Mouse (Mus musculus) embryonic facial prominence, embryonic 14.5 days (tissue): ENCODE results near the gene Macrod1. TPM values are rescaled to one million over a fixed set of nuclear protein-coding genes. Genes with fewer than 3 reads are reported as not detected.

ENCODE experiments used
- ATAC-seq: fragments of 200-750 bp; cut with Nextera tagmentation; 2 replicates; pipeline ENCODE4 v1.8.0; 2017; ENCODE audit warnings: low read depth, moderate number of reproducible peaks, moderate TSS enrichment
- DNase-seq: peaks from one replicate; pipeline ENCODE4 v3.0.0-alpha.2; 2015; ENCODE audit warnings: low spot score
- H3K27ac ChIP-seq: fragments of 300-500 bp; sonication (generic); replicated peaks from 2 replicates; pipeline ENCODE4 v1.5.1; 2014; ENCODE audit warnings: low read depth, mild to moderate bottlenecking, low read length, moderate library complexity
- H3K27me3 ChIP-seq: fragments of 300-500 bp; sonication (generic); replicated peaks from 2 replicates; pipeline ENCODE4 v1.6.1; 2014; ENCODE audit warnings: low read length; ENCODE audit not compliant: control insufficient read depth, insufficient read depth
- H3K36me3 ChIP-seq: fragments of 300-500 bp; sonication (generic); 2 replicates; pipeline ENCODE4 v1.6.1; 2014; ENCODE audit warnings: low read length, mixed read lengths; ENCODE audit not compliant: control insufficient read depth, insufficient read depth
- H3K4me1 ChIP-seq: fragments of 300-500 bp; sonication (generic); 2 replicates; pipeline ENCODE4 v1.6.1; 2014; ENCODE audit warnings: antibody characterized with exemption, low read length; ENCODE audit not compliant: control insufficient read depth, insufficient read depth
- H3K4me2 ChIP-seq: fragments of 300-500 bp; sonication (generic); 2 replicates; pipeline ENCODE4 v1.6.1; 2014; ENCODE audit warnings: low read depth, mild to moderate bottlenecking, low read length, moderate library complexity, mixed read lengths
- H3K4me3 ChIP-seq: fragments of 300-500 bp; sonication (generic); 2 replicates; pipeline ENCODE4 v1.5.1; 2014; ENCODE audit warnings: low read depth, mild to moderate bottlenecking, low read length
- H3K9ac ChIP-seq: fragments of 300-500 bp; sonication (generic); 2 replicates; pipeline ENCODE4 v1.6.1; 2014; ENCODE audit warnings: low read depth, mild to moderate bottlenecking, low read length, moderate library complexity, mixed read lengths
- H3K9me3 ChIP-seq: fragments of 300-500 bp; sonication (generic); 2 replicates; pipeline ENCODE4 v1.6.1; 2016; ENCODE audit warnings: low read length; ENCODE audit not compliant: control insufficient read depth
- WGBS: fragments of 180-500 bp; shearing (Covaris S2); extraction: QIAGEN DNeasy Blood & Tissue Kit; methylation state at CpG from one replicate; pipeline ENCODE4 v1.1.7; 2014; 5-methylcytosine and 5-hydroxymethylcytosine counted together
- polyA plus RNA-seq: library from polyadenylated mRNA; unstranded; fragments of >200 nt; fragmentation: Nextera tagmentation; extraction: Ambion mirVana; gene quantifications from 2 replicates; pipeline ENCODE4 v1.2.1, GENCODE M21; 2014

The Macrod1 gene
- 27.1 and 30.3 TPM in 2 replicates for polyA plus RNA-seq

DNA sequence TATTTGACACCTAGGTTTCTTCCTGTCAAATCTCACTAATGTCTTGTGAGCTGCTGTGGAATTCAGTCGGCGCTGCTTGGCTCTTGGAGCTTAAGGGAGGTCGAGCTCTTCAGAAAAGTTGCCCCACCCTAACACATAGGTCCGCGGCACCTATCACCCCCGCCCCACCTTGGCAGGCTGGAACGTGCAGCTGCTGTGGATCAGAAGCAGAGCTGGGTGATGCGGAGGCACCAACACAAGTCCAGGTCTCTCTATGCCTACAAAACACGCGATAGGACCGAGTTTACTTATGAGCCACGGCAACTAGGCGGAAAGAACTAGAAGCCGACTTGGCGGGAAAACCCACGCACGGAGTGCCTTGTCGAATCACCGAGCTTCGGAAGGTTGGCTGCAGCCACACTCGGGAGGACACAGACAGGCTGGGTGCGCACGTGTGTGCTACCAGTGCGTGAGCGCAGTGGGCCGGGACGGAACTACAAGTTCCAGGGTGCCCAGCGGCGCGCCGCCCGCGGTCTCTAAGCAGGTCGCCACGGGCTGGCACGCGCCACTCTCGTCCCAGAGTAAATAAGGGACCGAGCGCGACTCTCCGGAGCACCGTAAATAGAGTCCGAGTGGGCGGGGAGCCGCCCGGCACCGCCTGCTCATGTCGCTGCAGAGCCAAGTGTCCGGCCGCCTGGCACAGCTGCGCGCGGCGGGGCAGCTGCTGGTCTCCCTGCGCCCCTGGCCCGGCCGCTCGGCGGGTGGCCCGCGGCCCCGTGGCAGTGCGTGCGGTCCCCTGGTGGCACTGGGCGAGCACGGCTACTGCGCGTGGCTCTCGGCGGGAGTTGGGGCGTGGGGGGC is at the start of gene Macrod1:
Macrod1 (plus strand) TSS at position 563 of the 840 bp plus-strand sequence.
- peak within 1 kb of the TSS; percentile 100 for H3K4me2 ChIP-seq
- H3K36me3 ChIP-seq = no peaks in the 10 kb centered on the region
- peaks cover 14% of the 10 kb centered on the region for H3K4me1 ChIP-seq
- ATAC-seq (peak; percentile 76), DNase-seq (peak; percentile 86)
- H3K27me3 ChIP-seq = 0 out of 2 replicates have a peak, but pooled peaks cover 5% of the 10 kb centered on the region
- peak within 1 kb of the TSS; percentile 70 for H3K9ac ChIP-seq
- no peaks in the 10 kb centered on the region for H3K9me3 ChIP-seq
- peak within 1 kb of the TSS; percentile 17 for H3K27ac ChIP-seq
- WGBS = 1% methylated on average over 52 of the region's 72 CpGs
- peak within 1 kb of the TSS; percentile 74 for H3K4me3 ChIP-seq

GRCm38 (mm10) chr19:7006892-7007593 is 49.6 kb upstream of the Macrod1 start:
- H3K4me2 ChIP-seq = no peak overlapping the region
- no peak overlapping the region for H3K9ac ChIP-seq
- DNase-seq (no peak), ATAC-seq (no peak; the same call in 1 of the 2 replicates)
- H3K4me3 ChIP-seq = no peak overlapping the region
- H3K27me3 ChIP-seq = no peaks in the 10 kb centered on the region
- H3K36me3 ChIP-seq = no peaks in the 10 kb centered on the region
- WGBS = 79% methylated on average over 9 of the region's 9 CpGs
- no peaks in the 10 kb centered on the region for H3K4me1 ChIP-seq
- no peaks in the 10 kb centered on the region for H3K9me3 ChIP-seq
- H3K27ac ChIP-seq = no peak overlapping the region

- no peak overlapping the region for H3K27ac ChIP-seq
- H3K9me3 ChIP-seq = no peaks in the 10 kb centered on the region
- no peak overlapping the region for H3K4me3 ChIP-seq
- no peaks in the 10 kb centered on the region for H3K27me3 ChIP-seq
- no peak overlapping the region for H3K4me2 ChIP-seq
- no peak for ATAC-seq
- 0 out of 2 replicates have a peak, but pooled peaks cover 6% of the 10 kb centered on the region for H3K36me3 ChIP-seq
- WGBS = 79% methylated on average over 4 of the region's 4 CpGs
- H3K9ac ChIP-seq = no peak overlapping the region
- DNase-seq = no peak
- H3K4me1 ChIP-seq = no peaks in the 10 kb centered on the region
These were observed 44.2 kb upstream of the Macrod1 start for GRCm38 (mm10) chr19:7012426-7012825.

GRCm38 (mm10) chr19:7013984-7014383 is 42.6 kb upstream of the Macrod1 start:
- WGBS = 81% methylated on average over 8 of the region's 9 CpGs

DNA sequence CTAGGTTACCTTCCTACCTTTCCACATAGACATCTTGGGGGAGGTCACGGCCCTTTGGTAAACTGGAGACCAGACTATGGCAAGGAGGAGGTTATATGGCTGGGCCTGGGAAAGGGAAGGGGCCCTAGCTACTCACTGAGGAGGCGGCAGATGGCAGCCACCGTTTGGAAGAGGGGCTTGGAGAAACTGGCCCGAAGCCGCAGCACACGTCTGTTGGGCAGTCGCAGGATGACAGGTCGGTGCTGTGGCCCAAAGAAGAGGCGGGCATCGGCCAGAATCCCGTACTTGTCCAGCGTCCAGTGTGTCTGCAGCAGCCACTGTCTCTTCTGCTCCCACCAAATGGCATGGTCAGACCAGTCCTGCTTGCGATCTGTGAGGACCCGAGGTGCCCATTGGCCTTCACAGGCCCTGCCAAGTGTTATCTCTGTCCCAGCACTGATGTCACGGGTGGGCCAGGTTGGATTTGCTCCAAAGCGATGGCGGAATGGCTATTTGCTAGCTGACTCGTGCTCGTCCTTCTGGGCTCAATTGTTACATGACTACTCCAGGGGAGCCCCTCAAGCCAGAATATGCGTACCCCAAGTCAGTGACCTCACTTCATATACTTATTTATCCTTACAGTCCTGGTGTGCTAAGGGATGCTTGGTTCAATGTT is 42.0 kb upstream of the Macrod1 start:
- no peak overlapping the region for H3K27ac ChIP-seq
- WGBS = 94% methylated on average over 19 of the region's 20 CpGs
- H3K4me1 ChIP-seq = no peaks in the 10 kb centered on the region
- H3K9me3 ChIP-seq = no peaks in the 10 kb centered on the region
- no peak for ATAC-seq
- H3K36me3 ChIP-seq = peaks cover 12% of the 10 kb centered on the region; the same call in 1 of the 2 replicates
- no peaks in the 10 kb centered on the region for H3K27me3 ChIP-seq
- DNase-seq = no peak
- no peak overlapping the region for H3K9ac ChIP-seq
- H3K4me2 ChIP-seq = no peak overlapping the region
- no peak overlapping the region for H3K4me3 ChIP-seq

More at GRCm38 (mm10) chr19:7013984-7014383, 42.6 kb upstream of the Macrod1 start:
- DNase-seq = no peak
- Histone ChIP-seq H3K4me1 (no peaks in the 10 kb centered on the region), H3K36me3 (peaks cover 6% of the 10 kb centered on the region; the same call in 1 of the 2 replicates), H3K27ac (no peak overlapping the region), H3K27me3 (no peaks in the 10 kb centered on the region), H3K9ac (no peak overlapping the region), H3K9me3 (no peaks in the 10 kb centered on the region), H3K4me2 (no peak overlapping the region), H3K4me3 (no peak overlapping the region)
- ATAC-seq = no peak

DNA sequence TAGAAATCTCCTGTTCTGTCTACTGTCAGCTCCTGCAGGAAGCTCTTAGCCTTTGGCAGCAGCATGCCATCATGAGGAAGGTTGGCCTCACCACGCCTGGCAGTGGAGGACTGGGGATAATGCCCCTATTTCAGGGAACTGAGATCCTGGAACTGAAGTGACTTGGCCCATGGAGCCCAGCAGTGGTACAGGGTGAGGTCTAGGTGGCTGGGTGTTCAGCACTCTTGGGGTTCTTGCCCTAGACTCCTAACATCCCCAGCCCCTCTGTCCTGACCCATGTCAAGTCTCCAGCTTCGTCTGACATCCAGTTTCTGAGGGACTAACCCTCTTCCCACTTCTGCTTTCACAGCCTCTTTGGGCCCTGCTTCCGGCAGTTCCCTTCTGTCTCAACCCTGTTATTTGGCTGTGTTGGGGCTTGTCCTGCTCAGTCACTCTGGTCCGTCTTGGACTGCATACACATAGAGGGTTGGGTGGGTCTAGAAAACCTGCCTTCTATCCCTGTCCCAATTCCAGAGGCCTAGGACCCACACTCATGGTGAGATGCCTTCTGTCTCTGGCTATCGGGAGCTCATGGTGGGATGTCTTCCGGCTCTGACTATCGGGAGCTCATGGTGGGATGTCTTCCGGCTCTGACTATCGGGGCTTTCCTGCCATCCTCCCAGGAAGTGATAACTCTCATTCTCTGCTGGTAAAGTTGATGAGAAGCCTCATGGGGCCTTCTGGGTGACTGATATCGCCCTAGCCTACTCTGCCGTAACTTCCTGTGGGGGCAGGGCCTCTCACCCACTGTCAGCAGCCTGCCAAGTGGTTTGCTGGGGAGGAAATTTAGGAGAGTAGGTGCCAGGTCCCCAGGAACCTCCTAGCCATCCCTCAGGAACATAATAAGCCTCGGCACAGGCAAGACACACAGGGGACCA is 38.8 kb upstream of the Macrod1 start:
- H3K4me1 ChIP-seq = no peaks in the 10 kb centered on the region
- DNase-seq (no peak), ATAC-seq (no peak)
- no peaks in the 10 kb centered on the region for H3K27me3 ChIP-seq
- H3K4me2 ChIP-seq = no peak overlapping the region
- no peaks in the 10 kb centered on the region for H3K9me3 ChIP-seq
- WGBS = 85% methylated on average over 12 of the region's 12 CpGs
- no peak overlapping the region for H3K4me3 ChIP-seq
- peaks cover 43% of the 10 kb centered on the region for H3K36me3 ChIP-seq
- no peak overlapping the region for H3K27ac ChIP-seq
- no peak overlapping the region for H3K9ac ChIP-seq

- H3K9me3 ChIP-seq = no peaks in the 10 kb centered on the region
- H3K4me2 ChIP-seq = no peak overlapping the region
- no peaks in the 10 kb centered on the region for H3K4me1 ChIP-seq
- no peak overlapping the region for H3K9ac ChIP-seq
- no peak for DNase-seq
- no peak overlapping the region; the same call in 1 of the 2 replicates for H3K27ac ChIP-seq
- H3K27me3 ChIP-seq = no peaks in the 10 kb centered on the region
- no peak for ATAC-seq
- no peak overlapping the region for H3K4me3 ChIP-seq
- WGBS = 83% methylated on average over 11 of the region's 11 CpGs
- H3K36me3 ChIP-seq = peaks cover 51% of the 10 kb centered on the region
These were observed 38.1 kb upstream of the Macrod1 start for GRCm38 (mm10) chr19:7018546-7018945.
